Mouse (Mus musculus) liver, adult (tissue): Measurements from ENCODE around the gene Gm20388.

Experiments
- GATA4 ChIP-seq: IDR thresholded peaks from 2 replicates; pipeline ENCODE4 v1.6.1; 2014; ENCODE audit warnings: mild to moderate bottlenecking, low read length; ENCODE audit not compliant: insufficient replicate concordance

Gm20388 gene

DNA sequence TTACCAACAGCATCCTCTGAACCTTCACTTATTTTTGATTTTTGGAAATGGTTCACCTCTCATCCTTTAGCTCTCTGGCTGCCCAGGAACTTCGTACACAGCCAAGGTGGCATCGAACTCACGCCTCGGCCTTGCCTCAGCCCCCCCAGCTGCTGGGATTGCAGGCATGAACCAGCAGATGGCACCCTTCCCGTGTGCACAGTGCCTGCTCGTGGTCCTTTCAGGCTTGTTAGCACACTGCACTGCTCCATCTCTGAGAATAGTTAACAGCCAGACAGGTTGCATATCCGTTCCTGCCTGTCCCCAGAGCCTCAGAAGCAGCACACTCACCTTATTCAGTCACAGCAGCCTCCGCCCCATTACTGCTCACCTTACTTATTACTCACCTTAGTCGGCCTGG lies 3915.4 kb downstream of the Gm20388 start:
- TF ChIP-seq GATA4, result no peak

- no peak for TF ChIP-seq GATA4
These were observed 3916.1 kb downstream of the Gm20388 start for GRCm38 (mm10) chr8:123826758-123827157.

GRCm38 (mm10) chr8:123827523-123827922 lies 3916.9 kb downstream of the Gm20388 start:
- TF ChIP-seq GATA4, result no peak

- no peak for TF ChIP-seq GATA4
These were observed 3922.1 kb downstream of the Gm20388 start for GRCm38 (mm10) chr8:123832757-123833156.

- TF ChIP-seq GATA4, result no peak
These were observed 3924.8 kb downstream of the Gm20388 start for GRCm38 (mm10) chr8:123835451-123835850.

- TF ChIP-seq GATA4, result no peak
These were observed 3925.7 kb downstream of the Gm20388 start for GRCm38 (mm10) chr8:123836354-123836753.

DNA sequence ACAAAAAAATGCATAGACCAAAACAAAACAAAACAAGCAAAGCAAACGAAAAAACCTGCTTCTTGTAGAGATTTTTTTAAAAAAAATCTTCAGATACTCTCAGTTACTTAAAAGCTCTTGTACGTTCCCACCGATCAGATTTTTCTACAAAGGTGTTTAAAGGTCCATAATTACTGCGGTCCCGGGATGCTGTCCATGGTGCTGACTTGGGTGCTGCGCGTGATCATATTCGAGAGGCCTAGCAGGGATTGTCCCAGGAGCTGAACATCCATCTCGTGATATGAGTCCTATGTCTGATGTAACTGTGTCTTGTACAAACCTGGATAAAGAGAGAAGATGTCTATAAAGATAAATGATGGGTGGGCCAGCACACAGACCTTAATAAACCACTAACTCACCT lies 3927.9 kb downstream of the Gm20388 start:
- TF ChIP-seq GATA4, result no peak

GRCm38 (mm10) chr8:123840578-123841345 lies 3930.1 kb downstream of the Gm20388 start:
- TF ChIP-seq GATA4, result no peak

GRCm38 (mm10) chr8:123842086-123842485 lies 3931.4 kb downstream of the Gm20388 start:
- TF ChIP-seq GATA4, result no peak

DNA sequence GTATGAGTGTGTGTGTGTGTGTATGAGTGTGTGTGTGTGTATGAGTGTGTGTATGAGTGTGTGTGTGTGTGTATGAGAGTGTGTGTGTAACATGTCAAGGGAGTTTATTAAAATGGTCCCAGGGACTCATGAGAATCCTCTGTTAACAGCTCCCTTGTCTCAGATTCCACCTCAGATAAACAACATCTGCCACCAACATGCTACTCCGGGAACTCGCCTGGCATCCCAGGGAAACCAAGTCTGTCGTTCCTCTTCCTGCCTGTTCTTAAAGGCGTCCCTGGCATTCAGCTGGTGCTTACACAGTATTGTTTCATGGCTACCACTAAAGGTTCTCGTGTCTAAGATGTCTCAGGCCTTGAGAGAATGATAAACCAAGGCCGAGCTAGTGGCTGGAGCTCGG lies 3933.7 kb downstream of the Gm20388 start:
- TF ChIP-seq GATA4, result no peak

DNA sequence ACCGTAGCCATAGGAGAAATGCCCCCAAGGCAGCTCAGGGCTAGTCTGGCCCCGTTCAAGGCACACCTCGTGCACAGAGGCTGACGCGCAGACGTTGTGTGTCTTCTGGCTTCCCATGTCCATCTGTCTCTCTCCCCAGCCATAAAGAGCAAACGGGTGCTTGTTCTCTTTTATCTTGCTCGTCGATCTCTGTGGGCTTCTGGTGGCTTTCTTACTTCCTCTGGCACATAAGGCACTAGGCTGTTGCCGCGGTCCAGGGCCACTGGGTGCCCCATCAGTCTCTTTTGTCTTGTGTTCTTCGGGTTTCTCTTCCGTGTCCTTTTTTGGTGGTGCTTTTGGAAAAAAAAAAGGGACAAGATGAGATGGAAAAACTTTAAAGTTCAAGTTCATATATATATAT lies 3934.5 kb downstream of the Gm20388 start:
- no peak for TF ChIP-seq GATA4

DNA sequence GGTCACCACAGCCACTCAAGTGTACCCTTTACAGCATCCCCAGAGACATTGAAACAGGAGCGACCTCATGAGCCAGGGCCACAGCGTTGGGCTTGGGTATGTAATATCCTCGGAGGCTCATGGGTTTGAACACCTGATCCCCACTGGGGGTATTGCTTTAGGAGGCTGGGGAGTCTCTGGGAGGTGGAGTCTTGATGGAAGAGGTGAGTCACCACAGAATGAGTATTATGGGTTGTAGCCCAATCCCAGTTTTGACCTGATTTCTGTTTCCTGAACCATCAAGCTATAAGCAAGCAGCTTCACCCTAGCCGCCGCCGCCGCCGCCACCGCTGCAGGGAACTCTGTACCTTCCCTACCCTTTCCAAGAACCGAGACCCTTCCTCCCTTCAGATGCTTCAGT lies 3935.3 kb downstream of the Gm20388 start:
- no peak for TF ChIP-seq GATA4

DNA sequence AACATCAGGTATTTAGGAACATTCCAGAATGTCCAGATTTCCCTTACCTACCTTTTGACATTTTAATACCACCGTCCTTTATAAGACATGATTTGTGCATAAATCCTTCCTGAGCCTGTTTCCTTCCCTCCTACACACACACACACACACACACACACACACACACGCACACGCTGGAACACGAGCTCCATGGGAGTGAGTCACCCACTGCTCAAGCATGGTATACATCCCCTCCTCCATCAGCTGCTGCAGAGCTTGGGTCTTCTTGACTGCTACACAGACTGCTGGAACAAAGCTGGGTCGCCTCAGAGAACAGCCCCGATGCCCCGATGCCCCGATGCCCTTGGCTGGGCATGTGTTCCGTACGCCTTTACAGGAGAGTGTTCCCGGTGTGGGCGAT lies 3935.9 kb downstream of the Gm20388 start:
- no peak for TF ChIP-seq GATA4

DNA sequence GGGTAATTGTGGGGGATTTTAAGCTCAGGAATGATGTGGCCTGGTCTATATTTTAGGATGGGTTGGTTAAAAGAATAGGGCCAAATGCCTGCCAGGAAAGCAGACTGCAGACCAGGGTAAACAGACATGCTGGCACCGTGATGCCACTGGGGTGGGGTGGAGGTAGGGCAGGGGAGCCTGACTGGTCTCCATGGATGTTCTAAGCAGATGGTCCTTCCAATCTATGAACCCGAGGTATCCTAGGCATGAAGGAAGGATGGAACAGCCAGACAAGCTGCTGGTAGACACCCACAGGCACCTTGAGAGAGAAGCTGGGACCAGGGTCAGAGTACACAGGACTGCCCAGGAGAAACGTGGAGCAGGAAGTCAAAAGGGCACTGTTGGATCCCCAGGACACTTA lies 3936.9 kb downstream of the Gm20388 start:
- TF ChIP-seq GATA4, result no peak

DNA sequence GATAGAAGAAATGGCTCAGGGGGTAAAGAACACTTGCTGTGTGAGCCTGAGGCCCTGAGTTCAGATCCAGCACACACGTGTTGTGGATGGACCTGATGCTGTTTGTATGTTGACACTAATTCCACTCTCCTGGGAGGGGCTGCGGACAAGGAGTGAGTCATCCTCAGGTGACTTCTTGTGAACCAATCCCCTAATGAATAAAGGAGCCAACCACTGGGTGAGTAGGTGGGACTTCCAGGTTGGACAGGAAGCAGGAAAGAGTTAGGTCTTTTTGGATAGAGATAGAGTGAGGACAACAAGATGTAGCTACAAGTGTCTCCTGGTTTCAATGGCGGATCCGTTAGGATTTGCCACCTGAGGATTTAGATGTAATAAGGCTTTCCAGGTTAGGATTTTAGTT lies 3938.7 kb downstream of the Gm20388 start:
- TF ChIP-seq GATA4, result no peak

DNA sequence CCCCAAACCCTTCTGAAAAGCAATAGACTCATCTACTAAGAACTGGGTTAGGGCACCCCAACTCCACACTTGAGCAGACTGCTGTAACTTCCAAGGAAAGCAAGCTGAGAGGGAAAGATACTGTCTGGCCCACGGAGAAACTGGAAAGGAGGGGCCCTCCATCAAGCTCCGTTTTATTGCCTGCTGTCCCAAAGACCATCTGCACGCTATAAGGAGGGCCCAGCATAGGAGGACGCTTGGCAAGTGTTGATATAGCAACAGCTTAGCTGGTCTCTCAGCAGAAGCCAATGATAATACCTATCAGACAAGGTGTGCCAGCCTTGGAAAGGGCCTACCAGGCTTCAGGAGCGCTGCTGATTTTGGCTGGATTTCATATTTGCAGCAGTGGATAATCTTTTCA lies 3940.9 kb downstream of the Gm20388 start:
- no peak for TF ChIP-seq GATA4

DNA sequence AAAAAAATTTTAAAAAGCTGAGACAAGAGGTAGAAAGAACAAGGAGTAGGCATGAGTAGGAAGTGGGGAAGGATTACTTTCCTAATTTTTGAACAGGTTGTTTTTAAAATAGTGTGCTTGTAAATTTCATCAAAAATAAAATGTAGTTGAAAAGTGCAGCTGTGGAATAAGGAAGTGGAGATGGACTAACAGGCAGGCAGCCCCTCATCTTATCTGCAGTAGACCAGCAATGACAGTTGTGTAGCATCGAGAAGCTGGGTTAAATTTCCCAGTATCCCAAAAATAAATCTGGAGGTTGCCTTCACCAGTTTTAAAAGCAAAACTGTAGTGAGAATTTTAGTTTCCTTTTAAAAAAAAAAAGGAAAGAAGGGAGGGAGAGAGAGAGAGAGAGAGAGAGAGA lies 3943.6 kb downstream of the Gm20388 start:
- no peak for TF ChIP-seq GATA4
